Mouse (Mus musculus): ENCODE data around the gene Slc22a16.
"Not testable (repeated sequence)": the region's sequence is repeated elsewhere in the genome, so short reads cannot be mapped to it uniquely, and the experiment has no call there.

GRCm38 (mm10) chr10:40532586-40532985 lies 37.5 kb upstream of the Slc22a16 start:
- not testable (repeated sequence) for TF ChIP-seq POLR2A (IDR thresholded peaks at IDR 0.05; ENCODE audit: control insufficient read depth in 1 of 2, insufficient read depth in 1 of 2, low read depth in 1 of 2, low read length in 2 of 2, poor library complexity in 1 of 2); CTCF (IDR thresholded peaks at IDR 0.05 in 2 of 3, conservative IDR thresholded peaks at IDR 0.05 in 1 of 3; ENCODE audit: control insufficient read depth in 1 of 3, insufficient read depth in 1 of 3, low read depth in 2 of 3, low read length in 3 of 3, poor library complexity in 1 of 3, severe bottlenecking in 1 of 3); ZNF384 (IDR thresholded peaks at IDR 0.05; ENCODE audit: low read depth, low read length); TBP (IDR thresholded peaks at IDR 0.05; ENCODE audit: low read depth, low read length); JUND (IDR thresholded peaks at IDR 0.05; ENCODE audit: low read depth, low read length); MYC (IDR thresholded peaks at IDR 0.05; ENCODE audit: low read depth, low read length); GABPA (IDR thresholded peaks at IDR 0.05; ENCODE audit: low read depth, low read length); SMC3 (IDR thresholded peaks at IDR 0.05; ENCODE audit: low read depth, low read length); MEF2A (IDR thresholded peaks at IDR 0.05; ENCODE audit: extremely low read depth, insufficient replicate concordance, low read depth, low read length, poor library complexity, severe bottlenecking); GATA1 (IDR thresholded peaks at IDR 0.05; ENCODE audit: low read depth, low read length); MAFK (IDR thresholded peaks at IDR 0.05; ENCODE audit: borderline replicate concordance, low read depth, low read length); EP300 (IDR thresholded peaks at IDR 0.05; ENCODE audit: low read depth in 1 of 2, low read length in 2 of 2); TAL1 (IDR thresholded peaks at IDR 0.05; ENCODE audit: low read length)

All from MEL (cell line).